Mouse (Mus musculus) midbrain, embryonic 12.5 days (tissue): ENCODE measurements around the gene Hc. TPM values are rescaled to one million over a fixed set of nuclear protein-coding genes. Genes with fewer than 3 reads are reported as not detected.
A peak's percentile ranks its signal among the peaks of the same experiment; 100 is the strongest.

ENCODE experiments used
- ATAC-seq: fragments of 200-750 bp; cut with Nextera tagmentation; 2 replicates; pipeline ENCODE4 v1.8.0; 2017; ENCODE audit warnings: low read depth, moderate TSS enrichment, moderate library complexity; ENCODE audit not compliant: low FRiP score
- H3K27ac ChIP-seq: fragments of 300-500 bp; sonication (generic); replicated peaks from 2 replicates; pipeline ENCODE4 v1.5.1; 2016; ENCODE audit warnings: mild to moderate bottlenecking
- H3K27me3 ChIP-seq: fragments of 300-500 bp; sonication (generic); 2 replicates; pipeline ENCODE4 v1.6.1; 2016; ENCODE audit warnings: mild to moderate bottlenecking
- H3K36me3 ChIP-seq: fragments of 300-500 bp; sonication (generic); 2 replicates; pipeline ENCODE4 v1.6.1; 2016
- H3K4me1 ChIP-seq: fragments of 300-500 bp; sonication (generic); 2 replicates; pipeline ENCODE4 v1.6.1; 2016
- H3K4me2 ChIP-seq: fragments of 300-500 bp; sonication (generic); replicated peaks from 2 replicates; pipeline ENCODE4 v1.6.1; 2016; ENCODE audit warnings: mild to moderate bottlenecking, moderate library complexity
- H3K4me3 ChIP-seq: fragments of 300-500 bp; sonication (generic); 2 replicates; pipeline ENCODE4 v1.5.1; 2016; ENCODE audit warnings: mild to moderate bottlenecking
- H3K9ac ChIP-seq: fragments of 300-500 bp; sonication (generic); replicated peaks from 2 replicates; pipeline ENCODE4 v1.6.1; 2016; ENCODE audit warnings: mild to moderate bottlenecking, moderate library complexity
- H3K9me3 ChIP-seq: fragments of 300-500 bp; sonication (generic); 2 replicates; pipeline ENCODE4 v1.6.1; 2016; ENCODE audit warnings: mild to moderate bottlenecking
- WGBS: fragments of 180-500 bp; shearing (Covaris S2); methylation state at CpG from one replicate; pipeline ENCODE4 v1.1.7; 2016; 5-methylcytosine and 5-hydroxymethylcytosine counted together
- polyA plus RNA-seq: library from polyadenylated mRNA; unstranded; fragments of >200 nt; fragmentation: Nextera tagmentation; extraction: Ambion mirVana; gene quantifications from 2 replicates; pipeline ENCODE4 v1.2.1, GENCODE M21; 2016

The Hc gene
- polyA plus RNA-seq, result 0.96 and 0.99 TPM in 2 replicates

GRCm38 (mm10) chr2:35061338-35061737 is at the start of gene Hc:
Gene Hc, minus strand, starts transcription at chr2:35061438.
- Histone ChIP-seq H3K36me3 (no peaks in the 10 kb centered on the region), H3K4me1 (no peaks in the 10 kb centered on the region), H3K9me3 (no peaks in the 10 kb centered on the region), H3K4me2 (no peak within 1 kb of the TSS), H3K27ac (no peak within 1 kb of the TSS), H3K9ac (no peak within 1 kb of the TSS), H3K4me3 (no peak within 1 kb of the TSS), H3K27me3 (no peaks in the 10 kb centered on the region)
- ATAC-seq, result no peak
- 92% methylated on average over 5 of the region's 5 CpGs for WGBS

GRCm38 (mm10) chr2:35110521-35110920 is 49.3 kb upstream of the Hc start:
- Histone ChIP-seq H3K27me3 (no peaks in the 10 kb centered on the region), H3K4me1 (peaks cover 5% of the 10 kb centered on the region; the same call in 1 of the 2 replicates), H3K4me2 (peak overlapping the region; percentile 73), H3K27ac (no peak overlapping the region), H3K4me3 (no peak overlapping the region), H3K9me3 (no peaks in the 10 kb centered on the region), H3K36me3 (no peaks in the 10 kb centered on the region), H3K9ac (no peak overlapping the region)
- no peak for ATAC-seq
- WGBS, result 83% methylated on average over 2 of the region's 2 CpGs

DNA sequence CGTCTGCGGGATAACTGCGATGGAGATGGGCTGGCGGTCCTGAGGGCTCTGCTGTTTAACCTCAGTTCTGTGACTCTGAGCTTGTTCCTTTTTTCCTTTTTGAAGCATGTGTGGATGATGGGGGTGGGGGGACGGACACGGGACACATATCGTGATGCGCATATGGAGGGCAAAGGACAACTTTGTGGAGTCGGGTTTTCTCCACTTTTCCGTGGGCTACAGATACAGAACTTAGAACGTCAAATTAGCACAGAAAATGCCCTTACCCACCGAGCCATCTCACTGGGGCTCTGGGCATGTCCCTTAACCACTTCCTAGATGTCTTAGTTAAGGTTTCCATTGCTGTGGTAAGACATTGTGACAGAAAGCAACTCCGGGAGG is 48.7 kb upstream of the Hc start:
- Histone ChIP-seq H3K27ac (no peak overlapping the region; the same call in 1 of the 2 replicates), H3K4me1 (peaks cover 5% of the 10 kb centered on the region; the same call in 1 of the 2 replicates), H3K4me2 (peak overlapping the region; percentile 73), H3K4me3 (peak overlapping the region; percentile 73), H3K9me3 (no peaks in the 10 kb centered on the region), H3K27me3 (no peaks in the 10 kb centered on the region), H3K9ac (peak overlapping the region; percentile 71), H3K36me3 (no peaks in the 10 kb centered on the region)
- ATAC-seq, result no peak; the same call in 1 of the 2 replicates
- under 1% methylated on average over 13 of the region's 13 CpGs for WGBS

DNA sequence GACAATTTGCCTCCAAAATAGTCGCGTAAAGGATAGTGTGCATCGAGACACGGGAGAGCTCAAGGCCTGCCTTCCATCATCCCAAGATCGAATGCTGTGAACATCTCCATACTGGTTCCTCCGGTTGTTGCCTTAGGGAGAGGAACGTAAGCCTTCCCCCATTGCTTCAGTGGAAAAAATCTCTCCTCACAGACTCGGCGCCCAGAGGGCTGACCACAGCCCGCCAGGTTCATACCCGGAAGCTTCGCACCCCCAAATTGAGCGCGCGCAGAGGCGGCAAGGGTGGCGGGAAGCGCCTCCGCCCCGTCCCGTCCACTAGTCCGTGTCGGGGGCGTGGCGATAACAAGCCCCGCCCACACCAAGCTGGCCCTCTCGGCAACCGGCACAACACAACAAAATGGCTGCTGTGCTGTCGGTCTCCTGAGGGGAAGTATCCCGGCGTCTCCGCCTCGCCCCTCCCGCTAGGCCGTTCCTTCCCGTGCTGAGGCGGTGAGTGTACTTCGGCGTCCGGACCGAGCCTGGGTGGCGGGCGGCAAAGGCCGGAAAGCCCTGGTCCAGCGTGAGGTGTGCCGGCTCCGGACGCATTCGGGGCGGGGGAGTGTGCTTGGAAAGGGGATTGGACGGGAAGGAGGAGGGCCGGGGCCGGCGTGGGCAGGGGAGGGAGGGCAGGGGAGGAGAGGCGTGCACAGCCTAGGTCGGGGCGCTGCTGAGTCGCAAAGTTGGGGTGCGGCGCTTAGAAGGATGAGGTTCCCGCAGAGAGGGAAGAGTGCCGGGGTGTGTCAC is 48.1 kb upstream of the Hc start, which contains the start of gene Cntrl:
Cntrl (plus strand) TSS at position 352 of the 783 bp plus-strand sequence.
- WGBS, result under 1% methylated on average over 62 of the region's 62 CpGs
- Histone ChIP-seq H3K4me1 (peaks cover 5% of the 10 kb centered on the region; the same call in 1 of the 2 replicates), H3K36me3 (no peaks in the 10 kb centered on the region), H3K4me3 (peak within 1 kb of the TSS; percentile 73), H3K9me3 (no peaks in the 10 kb centered on the region), H3K27me3 (no peaks in the 10 kb centered on the region), H3K4me2 (peak within 1 kb of the TSS; percentile 73), H3K27ac (peak within 1 kb of the TSS; percentile 76), H3K9ac (peak within 1 kb of the TSS; percentile 71)
- peak; percentile 96 for ATAC-seq

DNA sequence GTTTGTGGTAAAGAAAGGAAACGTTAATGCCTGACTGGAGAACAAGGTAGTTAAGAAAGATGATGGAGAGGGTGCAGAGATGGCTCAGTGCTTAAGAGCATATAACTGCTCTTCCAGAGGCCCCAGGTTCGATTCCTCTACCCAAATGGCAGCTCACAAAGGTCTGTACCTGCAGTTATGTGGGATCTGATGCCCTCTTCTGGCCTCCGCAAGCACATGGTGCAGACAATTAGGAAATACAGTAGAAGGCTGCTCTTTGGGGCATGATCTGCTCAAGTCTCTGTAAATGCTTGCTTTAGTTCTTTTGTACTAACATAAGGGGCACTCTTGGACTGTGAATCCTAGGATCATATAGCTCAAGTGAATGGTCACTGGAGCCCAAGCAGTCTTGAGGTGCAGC is 47.5 kb upstream of the Hc start:
- ATAC-seq, result no peak
- H3K4me3 ChIP-seq, result peak overlapping the region; percentile 73
- no peaks in the 10 kb centered on the region for H3K27me3 ChIP-seq
- peak overlapping the region; percentile 76 for H3K27ac ChIP-seq
- peaks cover 5% of the 10 kb centered on the region; the same call in 1 of the 2 replicates for H3K4me1 ChIP-seq
- no peaks in the 10 kb centered on the region for H3K36me3 ChIP-seq
- H3K9me3 ChIP-seq, result no peaks in the 10 kb centered on the region
- H3K4me2 ChIP-seq, result peak overlapping the region; percentile 73
- WGBS, result 37% methylated on average over 3 of the region's 3 CpGs
- peak overlapping the region; percentile 71; the same call in 1 of the 2 replicates for H3K9ac ChIP-seq

GRCm38 (mm10) chr2:35107984-35108635 is 46.9 kb upstream of the Hc start:
- Histone ChIP-seq H3K4me2 (no peak overlapping the region), H3K4me1 (peaks cover 5% of the 10 kb centered on the region; the same call in 1 of the 2 replicates), H3K27ac (no peak overlapping the region), H3K27me3 (no peaks in the 10 kb centered on the region), H3K9ac (no peak overlapping the region), H3K36me3 (no peaks in the 10 kb centered on the region), H3K4me3 (no peak overlapping the region), H3K9me3 (no peaks in the 10 kb centered on the region)
- 52% methylated on average over 5 of the region's 5 CpGs for WGBS
- no peak for ATAC-seq

- Histone ChIP-seq H3K9me3 (no peaks in the 10 kb centered on the region), H3K9ac (no peak overlapping the region), H3K4me3 (no peak overlapping the region), H3K4me2 (no peak overlapping the region), H3K27ac (no peak overlapping the region), H3K36me3 (no peaks in the 10 kb centered on the region), H3K27me3 (no peaks in the 10 kb centered on the region), H3K4me1 (0 out of 2 replicates have a peak, but pooled peaks cover under 1% of the 10 kb centered on the region)
- WGBS, result 71% methylated on average over 3 of the region's 3 CpGs
- ATAC-seq, result no peak
Measured at GRCm38 (mm10) chr2:35104843-35105242, 43.6 kb upstream of the Hc start.

- Histone ChIP-seq H3K4me1 (no peaks in the 10 kb centered on the region), H3K36me3 (no peaks in the 10 kb centered on the region), H3K27me3 (no peaks in the 10 kb centered on the region), H3K9me3 (no peaks in the 10 kb centered on the region), H3K27ac (no peak overlapping the region), H3K4me3 (no peak overlapping the region), H3K4me2 (no peak overlapping the region), H3K9ac (no peak overlapping the region)
- 78% methylated on average over 5 of the region's 5 CpGs for WGBS
- no peak for ATAC-seq
Measured at GRCm38 (mm10) chr2:35103558-35103957, 42.3 kb upstream of the Hc start.

DNA sequence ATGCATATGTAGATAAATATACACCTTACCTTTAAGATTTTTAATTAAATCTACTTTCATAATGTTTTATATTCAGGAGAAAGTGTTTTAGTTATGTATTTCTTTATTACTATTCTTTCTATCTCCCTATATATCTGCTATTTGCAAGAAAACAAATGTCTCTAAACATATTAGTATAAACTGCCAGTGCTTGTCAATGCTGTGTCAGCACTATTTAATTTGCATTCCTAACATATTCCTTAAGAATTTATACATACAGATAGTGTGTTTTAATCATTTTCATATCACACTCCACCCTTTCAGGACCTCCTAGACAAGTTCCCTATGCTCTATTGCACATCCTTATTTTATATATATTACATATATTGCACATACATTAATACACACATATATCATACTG is 41.5 kb upstream of the Hc start:
- Histone ChIP-seq H3K4me3 (no peak overlapping the region), H3K27me3 (no peaks in the 10 kb centered on the region), H3K9me3 (no peaks in the 10 kb centered on the region), H3K9ac (no peak overlapping the region), H3K4me1 (no peaks in the 10 kb centered on the region), H3K27ac (no peak overlapping the region), H3K36me3 (no peaks in the 10 kb centered on the region), H3K4me2 (no peak overlapping the region)
- ATAC-seq, result no peak

DNA sequence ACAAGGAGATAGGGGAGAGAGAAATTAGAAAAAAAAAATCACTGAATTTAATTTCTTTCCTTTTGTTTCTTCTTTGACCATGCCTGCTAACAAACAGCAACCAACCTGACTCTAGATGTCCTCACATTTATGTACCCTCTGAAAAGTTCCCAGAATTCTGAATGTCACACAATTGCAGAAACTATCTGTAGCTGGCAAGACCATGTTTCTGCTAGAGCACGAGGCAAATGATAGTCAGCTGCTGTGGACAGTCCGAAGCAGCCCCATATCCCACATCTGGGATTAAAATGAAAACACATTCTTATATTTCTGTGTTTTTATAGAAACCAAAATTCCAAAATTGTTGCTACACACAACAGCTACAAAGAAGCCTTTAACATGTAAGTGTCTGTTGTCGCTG is 40.2 kb upstream of the Hc start, which contains the start of gene AI182371:
AI182371 (minus strand) TSS at position 101 of the 400 bp plus-strand sequence.
- Histone ChIP-seq H3K27me3 (no peaks in the 10 kb centered on the region), H3K4me1 (no peaks in the 10 kb centered on the region), H3K27ac (no peak within 1 kb of the TSS), H3K9me3 (no peaks in the 10 kb centered on the region), H3K4me3 (no peak within 1 kb of the TSS), H3K9ac (no peak within 1 kb of the TSS), H3K4me2 (no peak within 1 kb of the TSS), H3K36me3 (no peaks in the 10 kb centered on the region)
- ATAC-seq, result no peak
- WGBS, result 89% methylated on average over 3 of the region's 3 CpGs

GRCm38 (mm10) chr2:35100529-35100928 is 39.3 kb upstream of the Hc start:
- H3K9me3 ChIP-seq, result no peaks in the 10 kb centered on the region
- no peak overlapping the region for H3K4me3 ChIP-seq
- 86% methylated on average over 6 of the region's 6 CpGs for WGBS
- no peak overlapping the region for H3K27ac ChIP-seq
- H3K4me1 ChIP-seq, result no peaks in the 10 kb centered on the region
- H3K4me2 ChIP-seq, result no peak overlapping the region
- H3K27me3 ChIP-seq, result no peaks in the 10 kb centered on the region
- H3K9ac ChIP-seq, result no peak overlapping the region
- H3K36me3 ChIP-seq, result no peaks in the 10 kb centered on the region
- no peak for ATAC-seq

- Histone ChIP-seq H3K4me2 (no peak overlapping the region), H3K27me3 (no peaks in the 10 kb centered on the region), H3K4me1 (no peaks in the 10 kb centered on the region), H3K9me3 (no peaks in the 10 kb centered on the region), H3K9ac (no peak overlapping the region), H3K27ac (no peak overlapping the region), H3K4me3 (no peak overlapping the region), H3K36me3 (no peaks in the 10 kb centered on the region)
- 80% methylated on average over 4 of the region's 4 CpGs for WGBS
- no peak for ATAC-seq
Measured at GRCm38 (mm10) chr2:35087418-35087817, 26.2 kb upstream of the Hc start.
